Mouse (Mus musculus) regulatory T cell (primary cell): ENCODE measurements around the gene B430305J03Rik.

ENCODE experiments used
- in situ Hi-C: fragments of 300-600 bp; cut with MboI, MseI; formaldehyde crosslinking; loops from one replicate; pipeline ENCODE4 v1.15.1; 2025; ENCODE audit warnings: high pct_unique_total_duplicates

The B430305J03Rik gene

GRCm38 (mm10) chr3:61365779-61366373 is at the start of gene B430305J03Rik:
TSS of gene B430305J03Rik (minus strand) at chr3:61365951.
- in situ Hi-C loops = loop anchor here (25.0 kb wide), 1 partner anchor 1146 kb away; the partner anchor contains the start of gene Dhx36

GRCm38 (mm10) chr3:61409683-61410082 is 43.9 kb upstream of the B430305J03Rik start:
- in situ Hi-C loops = no loop called here

- in situ Hi-C loops = no loop called here
These were observed 41.2 kb upstream of the B430305J03Rik start for GRCm38 (mm10) chr3:61406921-61407320.

- in situ Hi-C loops = no loop called here
These were observed 35.2 kb upstream of the B430305J03Rik start for GRCm38 (mm10) chr3:61400823-61401387.

GRCm38 (mm10) chr3:61396728-61397127 is 31.0 kb upstream of the B430305J03Rik start:
- in situ Hi-C loops = no loop called here

GRCm38 (mm10) chr3:61395382-61395781 is 29.6 kb upstream of the B430305J03Rik start:
- in situ Hi-C loops = no loop called here

GRCm38 (mm10) chr3:61393520-61393919 is 27.8 kb upstream of the B430305J03Rik start:
- in situ Hi-C loops = no loop called here

- in situ Hi-C loops = no loop called here
These were observed 27.1 kb upstream of the B430305J03Rik start for GRCm38 (mm10) chr3:61392881-61393280.

GRCm38 (mm10) chr3:61391564-61391963 is 25.8 kb upstream of the B430305J03Rik start:
- in situ Hi-C loops = no loop called here

GRCm38 (mm10) chr3:61386368-61386767 is 20.6 kb upstream of the B430305J03Rik start:
- in situ Hi-C loops = no loop called here

GRCm38 (mm10) chr3:61376001-61376400 is 10.2 kb upstream of the B430305J03Rik start:
- in situ Hi-C loops = no loop called here

- in situ Hi-C loops = loop anchor here (25.0 kb wide), 1 partner anchor 1144 kb away; the partner anchor contains the start of gene Dhx36
These were observed 2.7 kb upstream of the B430305J03Rik start for GRCm38 (mm10) chr3:61368446-61368845.

- in situ Hi-C loops = loop anchor here (25.0 kb wide), 1 partner anchor 1147 kb away; the partner anchor contains the start of gene Dhx36
These were observed 573 bp downstream of the B430305J03Rik start for GRCm38 (mm10) chr3:61364978-61365778.

GRCm38 (mm10) chr3:61364661-61364977 is 1.1 kb downstream of the B430305J03Rik start:
- in situ Hi-C loops = loop anchor here (25.0 kb wide), 1 partner anchor 1148 kb away; the partner anchor contains the start of gene Dhx36

- in situ Hi-C loops = loop anchor here (25.0 kb wide), 1 partner anchor 1148 kb away; the partner anchor contains the start of gene Dhx36
These were observed 1.6 kb downstream of the B430305J03Rik start for GRCm38 (mm10) chr3:61363989-61364660.

- in situ Hi-C loops = loop anchor here (25.0 kb wide), 1 partner anchor 1149 kb away; the partner anchor contains the start of gene Dhx36
These were observed 2.4 kb downstream of the B430305J03Rik start for GRCm38 (mm10) chr3:61363161-61363988.

- in situ Hi-C loops = loop anchor here (25.0 kb wide), 1 partner anchor 1150 kb away; the partner anchor contains the start of gene Dhx36
These were observed 3.0 kb downstream of the B430305J03Rik start for GRCm38 (mm10) chr3:61362821-61363160.

- in situ Hi-C loops = loop anchor here (25.0 kb wide), 1 partner anchor 1151 kb away; the partner anchor contains the start of gene Dhx36
These were observed 4.4 kb downstream of the B430305J03Rik start, which contains the start of gene Rap2b for GRCm38 (mm10) chr3:61361338-61361737. TSS of gene Rap2b (plus strand) at chr3:61361638.

GRCm38 (mm10) chr3:61358756-61359293 is 6.9 kb downstream of the B430305J03Rik start:
- in situ Hi-C loops = loop anchor here (25.0 kb wide), 1 partner anchor 1153 kb away; the partner anchor contains the start of gene Dhx36

GRCm38 (mm10) chr3:61358107-61358506 is 7.6 kb downstream of the B430305J03Rik start:
- in situ Hi-C loops = loop anchor here (25.0 kb wide), 1 partner anchor 1154 kb away; the partner anchor contains the start of gene Dhx36
